Mouse (Mus musculus) heart, adult 9 months (tissue): ENCODE results near the gene Pate3.
"Not testable (repeated sequence)": the region's sequence is repeated elsewhere in the genome, so short reads cannot be mapped to it uniquely, and the experiment has no call there.

ENCODE experiments used
- DNase-seq, 2 experiments: peaks; one replicate each; pipeline ENCODE4 v3.0.0; 2022; ENCODE audit warnings: low spot score in 2 of 2

Gene Pate3

GRCm38 (mm10) chr9:35648102-35648501, at the start of gene Pate3:
TSS of gene Pate3 (minus strand) at chr9:35648202.
- no peak for DNase-seq

GRCm38 (mm10) chr9:35691924-35692323, 43.9 kb upstream of the Pate3 start:
- DNase-seq: no peak

GRCm38 (mm10) chr9:35687013-35687412, 39.0 kb upstream of the Pate3 start, which contains the start of gene Pate1:
TSS of gene Pate1 (minus strand) at chr9:35687390.
- peak in 1 of 2 experiments; percentile 11 for DNase-seq

GRCm38 (mm10) chr9:35673557-35673956, 25.6 kb upstream of the Pate3 start:
- DNase-seq: no peak

GRCm38 (mm10) chr9:35632981-35633380, 15.0 kb downstream of the Pate3 start:
- no peak for DNase-seq

- not testable (repeated sequence) for DNase-seq
These were observed 31.2 kb downstream of the Pate3 start for GRCm38 (mm10) chr9:35616784-35617183.

GRCm38 (mm10) chr9:35614005-35614404, 34.0 kb downstream of the Pate3 start:
- no peak for DNase-seq

- no peak for DNase-seq
These were observed 36.2 kb downstream of the Pate3 start, which contains the start of gene Pate4 for GRCm38 (mm10) chr9:35611841-35612240. TSS of gene Pate4 (minus strand) at chr9:35611941.

- DNase-seq: no peak
These were observed 40.2 kb downstream of the Pate3 start for GRCm38 (mm10) chr9:35607647-35608405.
